Mouse (Mus musculus): ENCODE results near the gene Incenp. TPM values are rescaled to one million over a fixed set of nuclear protein-coding genes. Genes with fewer than 3 reads are reported as not detected.

The Incenp gene
- total and polyA plus RNA-seq, 2 experiments from 2014 or later: 15.9 to 19.4 TPM

DNA sequence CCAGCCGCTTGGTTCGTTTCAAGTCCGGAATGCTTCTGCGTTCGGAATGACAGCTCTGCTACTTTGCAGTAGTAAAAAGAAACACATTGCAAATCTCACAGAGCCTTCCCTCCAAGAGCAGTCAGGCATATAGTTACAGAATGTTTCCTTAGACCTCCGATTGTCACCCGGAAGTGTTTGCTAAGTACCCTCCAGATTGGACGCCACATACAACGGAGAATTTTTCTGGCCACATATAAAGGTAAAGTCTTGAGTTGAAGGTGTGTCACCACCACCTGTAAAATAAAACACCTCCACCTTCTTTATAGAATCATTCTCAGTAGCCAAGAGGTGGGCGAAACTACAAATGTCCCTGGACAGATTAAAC, 412 bp upstream of the Incenp start:
- DNase-seq (no peak), ATAC-seq (peak; percentile 81)
- H3K27ac ChIP-seq (ENCODE audit: low read depth, low read length): peak overlapping the region; percentile 88
- WGBS: 9% methylated on average over 10 of the region's 10 CpGs
- TF ChIP-seq CTCF (IDR thresholded peaks at IDR 0.05; ENCODE audit: low read depth): no peak
- peak overlapping the region; percentile 84 for H3K4me3 ChIP-seq (ENCODE audit: low read depth, low read length)
- peak overlapping the region; percentile 40 for H3K9ac ChIP-seq
- no peaks in the 10 kb centered on the region for H3K36me3 ChIP-seq (ENCODE audit: insufficient read depth)
- 0 out of 2 replicates have a peak, but pooled peaks cover 5% of the 10 kb centered on the region for H3K4me1 ChIP-seq (ENCODE audit: insufficient read depth)
- H3K9me3 ChIP-seq (ENCODE audit: low read length): no peaks in the 10 kb centered on the region
- no peaks in the 10 kb centered on the region for H3K27me3 ChIP-seq (ENCODE audit: insufficient read depth, low read length)
- H3K4me2 ChIP-seq (ENCODE audit: low read depth): peak overlapping the region; percentile 52

DNA sequence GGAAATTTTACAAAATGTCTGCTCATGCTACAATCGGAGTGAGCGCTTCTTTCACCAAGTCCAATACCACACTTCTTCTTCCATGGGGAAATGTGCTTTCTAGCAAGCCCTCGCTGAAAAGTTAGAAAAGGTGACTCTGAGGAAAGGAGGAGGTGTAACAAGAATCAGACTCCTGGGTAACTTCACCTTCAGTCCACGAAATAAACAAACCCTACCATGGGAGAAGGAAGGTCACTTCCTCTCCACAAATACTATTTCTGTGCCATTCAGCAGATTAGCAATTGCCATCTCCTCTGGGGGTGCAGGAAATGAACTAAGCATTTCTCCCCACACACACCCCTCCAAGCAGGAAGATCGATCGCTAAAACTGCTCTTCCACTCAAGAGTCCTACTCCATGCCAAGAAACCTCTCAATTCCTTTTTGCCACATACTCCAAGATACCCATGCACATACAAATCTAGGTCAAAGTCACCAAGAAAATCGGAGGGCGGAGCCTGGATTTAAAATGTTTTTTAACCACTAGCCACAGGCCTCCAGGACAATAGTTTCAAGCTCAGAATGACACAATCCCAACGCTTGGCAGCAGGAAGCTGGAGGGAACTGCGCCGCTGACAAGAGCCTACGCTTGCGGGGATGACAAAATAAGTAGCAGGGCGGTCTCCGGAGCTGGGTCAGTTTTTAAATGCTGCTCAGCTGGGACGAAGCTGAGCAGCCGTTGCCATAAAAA, 848 bp downstream of the Incenp start:
- Histone ChIP-seq H3K27ac (ENCODE audit: low read depth, low read length) (no peak overlapping the region), H3K4me1 (ENCODE audit: insufficient read depth) (0 out of 2 replicates have a peak, but pooled peaks cover 5% of the 10 kb centered on the region), H3K4me2 (ENCODE audit: low read depth) (peak overlapping the region; percentile 95), H3K4me3 (ENCODE audit: low read depth, low read length) (peak overlapping the region; percentile 84), H3K27me3 (ENCODE audit: insufficient read depth, low read length) (no peaks in the 10 kb centered on the region), H3K36me3 (ENCODE audit: insufficient read depth) (peaks cover 7% of the 10 kb centered on the region; the same call in 1 of the 2 replicates), H3K9ac (peak overlapping the region; percentile 59), H3K9me3 (ENCODE audit: low read length) (no peaks in the 10 kb centered on the region)
- DNase-seq: no peak
- no peak for ATAC-seq
- WGBS: 9% methylated on average over 17 of the region's 17 CpGs
- no peak for TF ChIP-seq CTCF (IDR thresholded peaks at IDR 0.05; ENCODE audit: low read depth)

DNA sequence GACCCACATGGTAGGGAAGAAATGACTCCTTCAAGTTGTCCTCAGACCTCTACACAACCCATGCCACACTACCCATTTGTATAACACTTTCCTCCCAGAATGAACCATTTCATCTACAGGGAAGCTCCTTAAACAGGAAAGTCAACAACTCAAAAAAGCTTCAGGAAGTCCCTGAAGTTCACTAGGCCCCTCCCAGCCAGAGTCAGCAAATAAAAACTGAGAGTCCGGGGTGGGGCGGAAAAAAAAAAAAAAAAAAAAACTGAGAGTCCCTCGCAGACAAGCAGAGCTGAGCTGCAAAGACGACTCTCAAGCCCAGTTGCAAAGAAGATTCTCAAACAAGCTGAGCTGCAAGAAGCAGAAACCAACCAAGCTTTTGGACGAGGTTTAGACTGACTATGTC, 3.3 kb downstream of the Incenp start:
- 83% methylated on average over 5 of the region's 5 CpGs for WGBS
- no peak for TF ChIP-seq CTCF (IDR thresholded peaks at IDR 0.05; ENCODE audit: low read depth)
- Histone ChIP-seq H3K27ac (ENCODE audit: low read depth, low read length) (no peak overlapping the region), H3K4me3 (ENCODE audit: low read depth, low read length) (no peak overlapping the region), H3K36me3 (ENCODE audit: insufficient read depth) (peaks cover 17% of the 10 kb centered on the region; the same call in 1 of the 2 replicates), H3K4me1 (ENCODE audit: insufficient read depth) (0 out of 2 replicates have a peak, but pooled peaks cover 5% of the 10 kb centered on the region), H3K9ac (no peak overlapping the region), H3K9me3 (ENCODE audit: low read length) (no peaks in the 10 kb centered on the region), H3K27me3 (ENCODE audit: insufficient read depth, low read length) (no peaks in the 10 kb centered on the region), H3K4me2 (ENCODE audit: low read depth) (no peak overlapping the region)
- ATAC-seq (no peak), DNase-seq (no peak)

- Histone ChIP-seq H3K27me3 (ENCODE audit: insufficient read depth, low read length) (no peaks in the 10 kb centered on the region), H3K9ac (no peak overlapping the region), H3K36me3 (ENCODE audit: insufficient read depth) (peaks cover 37% of the 10 kb centered on the region), H3K9me3 (ENCODE audit: low read length) (no peaks in the 10 kb centered on the region), H3K4me3 (ENCODE audit: low read depth, low read length) (no peak overlapping the region), H3K4me1 (ENCODE audit: insufficient read depth) (no peaks in the 10 kb centered on the region), H3K4me2 (ENCODE audit: low read depth) (no peak overlapping the region), H3K27ac (ENCODE audit: low read depth, low read length) (no peak overlapping the region)
- DNase-seq: no peak
- no peak for ATAC-seq
- TF ChIP-seq CTCF (IDR thresholded peaks at IDR 0.05; ENCODE audit: low read depth): no peak
- WGBS: 77% methylated on average over 8 of the region's 8 CpGs
Measured at GRCm38 (mm10) chr19:9886771-9887170, 12.6 kb downstream of the Incenp start.

- no peak for TF ChIP-seq CTCF (IDR thresholded peaks at IDR 0.05; ENCODE audit: low read depth)
- WGBS: 90% methylated on average over 1 of the region's 1 CpGs
- no peak for ATAC-seq
Measured at GRCm38 (mm10) chr19:9886348-9886747, 13.0 kb downstream of the Incenp start.

DNA sequence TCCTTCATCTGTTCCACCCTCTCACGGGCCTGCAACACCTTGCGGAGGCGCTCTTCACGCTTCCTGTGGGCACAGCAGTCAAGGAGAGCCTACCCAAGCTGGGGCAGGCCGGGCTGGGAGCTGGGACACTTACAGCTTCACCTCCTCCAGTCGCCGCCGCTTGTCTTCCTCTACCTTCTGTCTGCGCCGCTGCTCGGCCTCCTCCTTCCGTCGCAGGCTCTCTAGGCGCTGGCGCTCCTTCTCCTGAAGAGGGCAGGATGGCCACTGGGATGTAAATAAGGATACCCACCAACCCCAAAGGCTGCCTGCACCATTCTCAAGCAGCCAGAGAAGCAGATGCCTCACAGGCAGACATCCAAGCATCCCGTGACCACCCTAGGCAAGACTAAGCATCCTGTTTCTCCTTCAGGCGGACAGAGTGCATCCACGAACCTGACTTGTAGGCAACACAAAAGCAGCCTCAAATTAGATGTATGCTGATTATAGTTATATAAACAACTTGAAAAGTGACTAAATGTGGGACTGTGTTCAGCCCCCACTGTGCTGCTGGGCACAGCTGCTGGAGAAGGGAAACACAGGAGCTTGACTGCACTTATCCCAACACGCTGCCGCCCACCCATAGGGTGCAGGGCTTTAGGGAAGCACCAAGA, 21.0 kb downstream of the Incenp start:
- Histone ChIP-seq H3K27ac (ENCODE audit: low read depth, low read length) (no peak overlapping the region), H3K9me3 (ENCODE audit: low read length) (no peaks in the 10 kb centered on the region), H3K36me3 (ENCODE audit: insufficient read depth) (peaks cover 65% of the 10 kb centered on the region), H3K4me1 (ENCODE audit: insufficient read depth) (no peaks in the 10 kb centered on the region), H3K4me2 (ENCODE audit: low read depth) (no peak overlapping the region), H3K27me3 (ENCODE audit: insufficient read depth, low read length) (no peaks in the 10 kb centered on the region), H3K4me3 (ENCODE audit: low read depth, low read length) (no peak overlapping the region), H3K9ac (no peak overlapping the region)
- DNase-seq (no peak), ATAC-seq (no peak)
- 96% methylated on average over 20 of the region's 20 CpGs for WGBS
- no peak for TF ChIP-seq CTCF (IDR thresholded peaks at IDR 0.05; ENCODE audit: low read depth)

More at GRCm38 (mm10) chr19:9886348-9886747, 13.0 kb downstream of the Incenp start:
- H3K4me1 ChIP-seq (ENCODE audit: insufficient read depth): no peaks in the 10 kb centered on the region
- H3K9me3 ChIP-seq (ENCODE audit: low read length): no peaks in the 10 kb centered on the region
- no peak overlapping the region for H3K9ac ChIP-seq
- no peak overlapping the region for H3K4me3 ChIP-seq (ENCODE audit: low read depth, low read length)
- no peaks in the 10 kb centered on the region for H3K27me3 ChIP-seq (ENCODE audit: insufficient read depth, low read length)
- no peak overlapping the region for H3K27ac ChIP-seq (ENCODE audit: low read depth, low read length)
- no peak for DNase-seq
- H3K36me3 ChIP-seq (ENCODE audit: insufficient read depth): peaks cover 39% of the 10 kb centered on the region
- H3K4me2 ChIP-seq (ENCODE audit: low read depth): no peak overlapping the region

- H3K4me2 ChIP-seq (ENCODE audit: low read depth): no peak overlapping the region
- no peak overlapping the region for H3K27ac ChIP-seq (ENCODE audit: low read depth, low read length)
- H3K4me1 ChIP-seq (ENCODE audit: insufficient read depth): no peaks in the 10 kb centered on the region
- TF ChIP-seq CTCF (IDR thresholded peaks at IDR 0.05; ENCODE audit: low read depth): no peak
- H3K9me3 ChIP-seq (ENCODE audit: low read length): no peaks in the 10 kb centered on the region
- H3K27me3 ChIP-seq (ENCODE audit: insufficient read depth, low read length): no peaks in the 10 kb centered on the region
- H3K4me3 ChIP-seq (ENCODE audit: low read depth, low read length): no peak overlapping the region
- no peaks in the 10 kb centered on the region for H3K36me3 ChIP-seq (ENCODE audit: insufficient read depth)
- ATAC-seq (no peak), DNase-seq (no peak)
- no peak overlapping the region for H3K9ac ChIP-seq
Measured at GRCm38 (mm10) chr19:9865466-9865865, 33.9 kb downstream of the Incenp start.
